Mouse (Mus musculus) heart, embryonic 14.5 days (tissue): Measurements from ENCODE around the gene Eepd1. TPM values are rescaled to one million over a fixed set of nuclear protein-coding genes. Genes with fewer than 3 reads are reported as not detected.

ENCODE experiments used
- ATAC-seq: fragments of 200-750 bp; cut with Nextera tagmentation; 2 replicates; pipeline ENCODE4 v1.8.0; 2017; ENCODE audit warnings: low read depth, moderate TSS enrichment; ENCODE audit not compliant: insufficient number of reproducible peaks, insufficient read depth, low FRiP score
- H3K27ac ChIP-seq, 2 experiments: fragments of 200-500 bp in 1 of 2; fragments of 300-500 bp in 1 of 2; sonication (generic) in 1 of 2; replicated peaks in 1 of 2; 2 replicates each; pipeline ENCODE4 v1.5.1; 2012 to 2014; ENCODE audit warnings: low read depth in 2 of 2, low read length in 2 of 2, control low read depth in 1 of 2, mild to moderate bottlenecking in 1 of 2, mixed read lengths in 1 of 2; ENCODE audit not compliant: control insufficient read depth in 1 of 2, insufficient read depth in 1 of 2
- H3K27me3 ChIP-seq: fragments of 300-500 bp; sonication (generic); 2 replicates; pipeline ENCODE4 v1.6.1; 2014; ENCODE audit warnings: mild to moderate bottlenecking, low read length, control low read depth; ENCODE audit not compliant: control insufficient read depth, insufficient read depth
- H3K36me3 ChIP-seq: fragments of 300-500 bp; sonication (generic); 2 replicates; pipeline ENCODE4 v1.6.1; 2014; ENCODE audit warnings: mild to moderate bottlenecking, control low read depth, low read length, mixed read lengths; ENCODE audit not compliant: control insufficient read depth, insufficient read depth
- H3K4me1 ChIP-seq, 2 experiments: fragments of 200-500 bp in 1 of 2; fragments of 300-500 bp in 1 of 2; sonication (generic) in 1 of 2; 2 replicates each; pipeline ENCODE4 v1.6.1; 2012 to 2014; ENCODE audit warnings: low read length in 2 of 2, control low read depth in 1 of 2, mixed read lengths in 1 of 2; ENCODE audit not compliant: control insufficient read depth in 2 of 2, insufficient read depth in 2 of 2
- H3K4me2 ChIP-seq: fragments of 300-500 bp; sonication (generic); 2 replicates; pipeline ENCODE4 v1.6.1; 2014; ENCODE audit warnings: mild to moderate bottlenecking, low read length
- H3K4me3 ChIP-seq, 2 experiments: fragments of 200-500 bp in 1 of 2; fragments of 300-500 bp in 1 of 2; sonication (generic) in 1 of 2; 2 replicates each; pipeline ENCODE4 v1.5.1; 2012 to 2014; ENCODE audit warnings: low read length in 2 of 2, mild to moderate bottlenecking in 2 of 2, control low read depth in 1 of 2, low read depth in 1 of 2, moderate library complexity in 1 of 2; ENCODE audit not compliant: control insufficient read depth in 1 of 2, insufficient read depth in 1 of 2
- H3K9ac ChIP-seq: fragments of 300-500 bp; sonication (generic); 2 replicates; pipeline ENCODE4 v1.6.1; 2014; ENCODE audit warnings: mild to moderate bottlenecking, low read length
- H3K9me3 ChIP-seq: fragments of 300-500 bp; sonication (generic); 2 replicates; pipeline ENCODE4 v1.6.1; 2016; ENCODE audit warnings: low read length, control low read depth; ENCODE audit not compliant: control insufficient read depth
- whole genome bisulfite sequencing: fragments of 180-500 bp; shearing (Covaris S2); extraction: QIAGEN DNeasy Blood & Tissue Kit; methylation state at CpG from one replicate; pipeline ENCODE4 v1.1.7; 2014; 5-methylcytosine and 5-hydroxymethylcytosine counted together
- polyA plus RNA-seq: library from polyadenylated mRNA; unstranded; fragments of >200 nt; fragmentation: Nextera tagmentation; extraction: Ambion mirVana; gene quantifications from 2 replicates; pipeline ENCODE4 v1.2.1, GENCODE M21; 2014

Gene Eepd1
- polyA plus RNA-seq, 1 experiment from 2014 or later, result 20.8 TPM

GRCm38 (mm10) chr9:25500031-25500430, 18.7 kb downstream of the Eepd1 start:
- peak overlapping the region; percentile 8 to 35; a peak in 2 of 4 replicates for H3K27ac ChIP-seq
- 61% methylated on average over 2 of the region's 2 CpGs for WGBS

GRCm38 (mm10) chr9:25508825-25509224, 27.5 kb downstream of the Eepd1 start:
- Histone ChIP-seq H3K4me3 (no peak overlapping the region), H3K27me3 (no peaks in the 10 kb centered on the region), H3K9me3 (no peaks in the 10 kb centered on the region), H3K4me2 (no peak overlapping the region), H3K4me1 (peaks cover 20 to 59% of the 10 kb centered on the region in 2 experiments), H3K9ac (no peak overlapping the region), H3K36me3 (no peaks in the 10 kb centered on the region), H3K27ac (no peak overlapping the region)
- ATAC-seq, result no peak
- 90% methylated on average over 3 of the region's 3 CpGs for WGBS

More at GRCm38 (mm10) chr9:25500031-25500430, 18.7 kb downstream of the Eepd1 start:
- Histone ChIP-seq H3K9me3 (no peaks in the 10 kb centered on the region), H3K36me3 (peaks cover 7% of the 10 kb centered on the region), H3K4me3 (no peak overlapping the region), H3K9ac (no peak overlapping the region), H3K4me2 (no peak overlapping the region), H3K4me1 (peaks cover 15 to 36% of the 10 kb centered on the region in 2 experiments), H3K27me3 (no peaks in the 10 kb centered on the region)
- no peak for ATAC-seq

GRCm38 (mm10) chr9:25510572-25510971, 29.2 kb downstream of the Eepd1 start:
- WGBS, result 53% methylated on average over 11 of the region's 11 CpGs
- Histone ChIP-seq H3K27me3 (no peaks in the 10 kb centered on the region), H3K4me3 (no peak overlapping the region), H3K4me1 (peaks cover 21 to 56% of the 10 kb centered on the region in 2 experiments), H3K9me3 (no peaks in the 10 kb centered on the region), H3K36me3 (no peaks in the 10 kb centered on the region), H3K27ac (no peak overlapping the region), H3K9ac (no peak overlapping the region), H3K4me2 (no peak overlapping the region)
- no peak; the same call in 1 of the 2 replicates for ATAC-seq

- H3K9me3 ChIP-seq, result no peaks in the 10 kb centered on the region
- peak overlapping the region; percentile 24; the same call in 1 of the 2 replicates for H3K4me2 ChIP-seq
- no peak overlapping the region for H3K4me3 ChIP-seq
- peak overlapping the region; percentile 26 to 45; a peak in 3 of 4 replicates for H3K27ac ChIP-seq
- ATAC-seq, result no peak
- H3K36me3 ChIP-seq, result no peaks in the 10 kb centered on the region
- WGBS, result 20% methylated on average over 2 of the region's 2 CpGs
- H3K27me3 ChIP-seq, result no peaks in the 10 kb centered on the region
- H3K4me1 ChIP-seq, result peaks cover 40 to 74% of the 10 kb centered on the region in 2 experiments
- H3K9ac ChIP-seq, result no peak overlapping the region
Observed at GRCm38 (mm10) chr9:25513050-25513449, 31.7 kb downstream of the Eepd1 start.

- Histone ChIP-seq H3K4me1 (peaks cover 43 to 79% of the 10 kb centered on the region in 2 experiments), H3K36me3 (no peaks in the 10 kb centered on the region), H3K4me2 (no peak overlapping the region), H3K9ac (no peak overlapping the region), H3K4me3 (no peak overlapping the region), H3K9me3 (no peaks in the 10 kb centered on the region), H3K27me3 (no peaks in the 10 kb centered on the region), H3K27ac (peak overlapping the region; percentile 26 to 45; a peak in 3 of 4 replicates)
- no peak for ATAC-seq
- WGBS, result 63% methylated on average over 3 of the region's 3 CpGs
Observed at GRCm38 (mm10) chr9:25513556-25513955, 32.2 kb downstream of the Eepd1 start.

GRCm38 (mm10) chr9:25516640-25517039, 35.3 kb downstream of the Eepd1 start:
- no peak overlapping the region for H3K4me3 ChIP-seq
- WGBS, result 25% methylated on average over 7 of the region's 7 CpGs
- ATAC-seq, result peak; percentile 15; the same call in 1 of the 2 replicates
- no peaks in the 10 kb centered on the region for H3K9me3 ChIP-seq
- H3K36me3 ChIP-seq, result no peaks in the 10 kb centered on the region
- peak overlapping the region; percentile 72 to 81 for H3K27ac ChIP-seq
- no peak overlapping the region for H3K4me2 ChIP-seq
- no peak overlapping the region for H3K9ac ChIP-seq
- H3K4me1 ChIP-seq, result peaks cover 59 to 89% of the 10 kb centered on the region in 2 experiments
- H3K27me3 ChIP-seq, result no peaks in the 10 kb centered on the region

- ATAC-seq, result no peak
- Histone ChIP-seq H3K9me3 (no peaks in the 10 kb centered on the region), H3K4me1 (peaks cover 57 to 89% of the 10 kb centered on the region in 2 experiments), H3K4me2 (no peak overlapping the region), H3K27me3 (no peaks in the 10 kb centered on the region), H3K27ac (0 out of 4 replicates have a peak overlapping the region, but pooled peaks of 1 of the 2 experiments have one; percentile 12), H3K9ac (peak overlapping the region; percentile 47; the same call in 1 of the 2 replicates), H3K4me3 (no peak overlapping the region), H3K36me3 (no peaks in the 10 kb centered on the region)
- WGBS, result 24% methylated on average over 4 of the region's 4 CpGs
Observed at GRCm38 (mm10) chr9:25517982-25518381, 36.6 kb downstream of the Eepd1 start.

GRCm38 (mm10) chr9:25519193-25519592, 37.8 kb downstream of the Eepd1 start:
- no peak overlapping the region for H3K4me3 ChIP-seq
- H3K27ac ChIP-seq, result peak overlapping the region in 1 of 2 experiments; percentile 27
- no peaks in the 10 kb centered on the region for H3K36me3 ChIP-seq
- no peak overlapping the region for H3K9ac ChIP-seq
- peak overlapping the region; percentile 32 for H3K4me2 ChIP-seq
- H3K27me3 ChIP-seq, result no peaks in the 10 kb centered on the region
- H3K4me1 ChIP-seq, result peaks cover 53 to 82% of the 10 kb centered on the region in 2 experiments
- ATAC-seq, result peak; percentile 72
- 20% methylated on average over 6 of the region's 6 CpGs for WGBS
- no peaks in the 10 kb centered on the region for H3K9me3 ChIP-seq
